Mouse (Mus musculus): Measurements from ENCODE around the gene Olfr750.

Gene Olfr750

GRCm38 (mm10) chr14:51026391-51027133 is 47.7 kb downstream of the Olfr750 start:
- peak; percentile 83 for DNase-seq

GRCm38 (mm10) chr14:51024820-51025219 is 49.4 kb downstream of the Olfr750 start:
- DNase-seq, result no peak

- DNase-seq, result no peak
Observed at GRCm38 (mm10) chr14:51023457-51023856, 50.8 kb downstream of the Olfr750 start.

- no peak for DNase-seq
Observed at GRCm38 (mm10) chr14:51017256-51017655, 57.0 kb downstream of the Olfr750 start.

All from cerebellum, adult 9-10 months (tissue).